8 mouse cellular contexts compared by ENCODE assay signal in the genomic region with DNA sequence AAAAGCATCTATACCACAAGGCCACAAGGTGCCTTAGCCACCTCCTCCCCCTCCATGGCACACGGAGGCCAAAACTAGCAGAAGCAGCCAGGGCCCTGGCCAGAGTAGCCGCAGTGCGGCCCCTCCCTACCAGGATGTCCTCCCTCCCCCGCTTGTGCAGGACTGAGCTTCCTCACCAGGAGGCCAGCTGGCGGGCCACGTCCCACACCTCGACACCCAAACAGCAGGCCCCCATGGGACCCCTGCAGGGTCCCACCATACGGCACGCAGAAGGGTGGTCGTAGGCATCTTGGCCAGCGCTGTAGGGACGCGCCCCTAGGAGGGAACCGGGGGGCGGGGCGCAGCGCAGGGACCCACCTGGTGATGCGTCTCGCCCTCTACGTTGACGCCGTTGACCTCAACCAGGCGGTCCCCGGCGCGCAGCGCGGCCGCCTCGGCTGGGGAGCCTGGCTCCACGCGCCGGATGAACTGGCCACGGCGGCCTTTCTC. TPM values are rescaled to one million over a fixed set of nuclear protein-coding genes. Genes with fewer than 3 reads are reported as not detected.
A peak's percentile ranks its signal among the peaks of the same experiment; 100 is the strongest.
DNase-seq lines count a peak whose midpoint lies in the region; ATAC-seq and TF ChIP-seq lines count a peak whose summit lies in the region.

No protein-coding gene starts in this region.

- intact Hi-C loops in heart, postnatal 25 days (cut with DNase I): loop anchor here (2.0 to 5.0 kb wide), 2 partner anchors 15 to 122 kb away; a partner anchor contains a TSS

- peak overlapping the region; percentile 83 for H3K9ac ChIP-seq in ES-Bruce4 (ENCODE audit: low read depth, poor library complexity, severe bottlenecking)
- H3K9ac ChIP-seq in limb, embryonic 12.5 days (replicated peaks): peak overlapping the region; percentile 90
- peak overlapping the region; percentile 88 for H3K9ac ChIP-seq in midbrain, embryonic 13.5 days (replicated peaks)

- no peak overlapping the region for H3K27ac ChIP-seq in ES-Bruce4 (ENCODE audit: insufficient read depth, low read length)
- H3K27ac ChIP-seq in embryonic facial prominence, embryonic 10.5 days (replicated peaks): peak overlapping the region; percentile 87
- H3K27ac ChIP-seq in limb, embryonic 12.5 days: peak overlapping the region; percentile 67
- H3K27ac ChIP-seq in midbrain, embryonic 13.5 days: peak overlapping the region; percentile 37; the same call in 1 of the 2 replicates

- no peaks in the 10 kb centered on the region for H3K9me3 ChIP-seq in ES-Bruce4 (replicated peaks; ENCODE audit: control insufficient read depth, insufficient read depth, low read length, poor library complexity, severe bottlenecking)
- H3K9me3 ChIP-seq in embryonic facial prominence, embryonic 10.5 days: no peaks in the 10 kb centered on the region
- no peaks in the 10 kb centered on the region for H3K9me3 ChIP-seq in limb, embryonic 12.5 days
- H3K9me3 ChIP-seq in midbrain, embryonic 13.5 days: no peaks in the 10 kb centered on the region

- no peak for TF ChIP-seq POLR2A in ES-Bruce4 (IDR thresholded peaks at IDR 0.05; ENCODE audit: insufficient read depth, low read length)

- no peak for TF ChIP-seq CTCF in ES-Bruce4 (IDR thresholded peaks at IDR 0.05; ENCODE audit: low read depth, low read length)

- H3K4me2 ChIP-seq in limb, embryonic 12.5 days: peak overlapping the region; percentile 78
- H3K4me2 ChIP-seq in midbrain, embryonic 13.5 days (replicated peaks): peak overlapping the region; percentile 94

- peak; percentile 34; the same call in 1 of the 2 replicates for ATAC-seq in limb, embryonic 12.5 days (ENCODE audit: insufficient number of reproducible peaks, insufficient read depth, low FRiP score, low TSS enrichment, low read depth)
- ATAC-seq in midbrain, embryonic 13.5 days: peak; percentile 43; the same call in 1 of the 2 replicates

- DNase-seq in embryo, embryonic 11 days: peak; percentile 62
- DNase-seq in embryo, embryonic 10.5 days (ENCODE audit: low spot score): no peak
- peak; percentile 59 for DNase-seq in embryonic facial prominence, embryonic 10.5 days (ENCODE audit: low spot score)
- DNase-seq in heart, postnatal 25 days (ENCODE audit: low spot score): peak; percentile 63
- no peak for DNase-seq in frontal cortex, postnatal 10 days (ENCODE audit: low spot score in 2 of 2)

- under 1% methylated on average over 35 of the region's 35 CpGs for WGBS in embryonic facial prominence, embryonic 10.5 days
- WGBS in limb, embryonic 12.5 days: under 1% methylated on average over 35 of the region's 35 CpGs
- under 1% methylated on average over 35 of the region's 35 CpGs for WGBS in midbrain, embryonic 13.5 days

- peaks cover 8% of the 10 kb centered on the region for H3K4me1 ChIP-seq in ES-Bruce4 (ENCODE audit: control insufficient read depth, insufficient read depth, low read length)
- peaks cover 46% of the 10 kb centered on the region for H3K4me1 ChIP-seq in embryonic facial prominence, embryonic 10.5 days
- H3K4me1 ChIP-seq in limb, embryonic 12.5 days (replicated peaks): peaks cover 39% of the 10 kb centered on the region
- peaks cover 13% of the 10 kb centered on the region for H3K4me1 ChIP-seq in midbrain, embryonic 13.5 days (replicated peaks)

- H3K4me3 ChIP-seq in ES-Bruce4 (ENCODE audit: low read depth, low read length): peak overlapping the region; percentile 68
- H3K4me3 ChIP-seq in embryonic facial prominence, embryonic 10.5 days: peak overlapping the region; percentile 88
- H3K4me3 ChIP-seq in limb, embryonic 12.5 days (replicated peaks): peak overlapping the region; percentile 86
- peak overlapping the region; percentile 63 for H3K4me3 ChIP-seq in midbrain, embryonic 13.5 days (replicated peaks)

- TF ChIP-seq EP300 in ES-Bruce4 (IDR thresholded peaks at IDR 0.05; ENCODE audit: insufficient read depth, low read depth, low read length): no peak

- no peaks in the 10 kb centered on the region for H3K27me3 ChIP-seq in ES-Bruce4 (ENCODE audit: control insufficient read depth, insufficient read depth, low read length, poor library complexity, severe bottlenecking)
- peaks cover 53% of the 10 kb centered on the region for H3K27me3 ChIP-seq in embryonic facial prominence, embryonic 10.5 days (replicated peaks; ENCODE audit: low read depth, poor library complexity, severe bottlenecking)
- H3K27me3 ChIP-seq in limb, embryonic 12.5 days: no peaks in the 10 kb centered on the region
- peaks cover 40% of the 10 kb centered on the region for H3K27me3 ChIP-seq in midbrain, embryonic 13.5 days

- H3K36me3 ChIP-seq in ES-Bruce4 (ENCODE audit: control insufficient read depth, insufficient read depth, low read length, poor library complexity, severe bottlenecking): no peaks in the 10 kb centered on the region
- H3K36me3 ChIP-seq in embryonic facial prominence, embryonic 10.5 days (replicated peaks): peaks cover 2% of the 10 kb centered on the region; the same call in 1 of the 2 replicates
- peaks cover 27% of the 10 kb centered on the region; the same call in 1 of the 2 replicates for H3K36me3 ChIP-seq in limb, embryonic 12.5 days
- H3K36me3 ChIP-seq in midbrain, embryonic 13.5 days: no peaks in the 10 kb centered on the region

RNA-seq across cellular contexts. Expression of a gene that starts 0.5 kb away (rescaled TPM):
- polyA plus RNA-seq in ES-Bruce4 (2011; ENCODE audit: insufficient read depth, insufficient read length, low read depth, missing spikeins): 10.3 and 13.5 TPM in 2 replicates
- 31.7 and 37.3 TPM in 2 replicates for polyA plus RNA-seq in embryonic facial prominence, embryonic 10.5 days (2016; fragmentation: Nextera tagmentation; extraction: Ambion mirVana)
- total RNA-seq in heart, postnatal 25 days (2021): 100 to 1,000 TPM in 1 of 2 experiments, 10 to 100 TPM in 1; 96.0 to 135 TPM
- polyA plus RNA-seq in limb, embryonic 12.5 days (2016; fragmentation: Nextera tagmentation; extraction: Ambion mirVana): 58.9 and 59.3 TPM in 2 replicates
- polyA plus RNA-seq in midbrain, embryonic 13.5 days (2015; fragmentation: Nextera tagmentation; extraction: Ambion mirVana): 21.3 and 23.5 TPM in 2 replicates

RNA-seq across cellular contexts. Expression of a gene that starts 8.6 kb away (rescaled TPM):
- polyA plus RNA-seq in ES-Bruce4 (2011; ENCODE audit: insufficient read depth, insufficient read length, low read depth, missing spikeins): 1.6 TPM in 1 of 2 replicates, not detected in the other
- polyA plus RNA-seq in embryonic facial prominence, embryonic 10.5 days (2016; fragmentation: Nextera tagmentation; extraction: Ambion mirVana): not detected in 2 replicates
- total RNA-seq in heart, postnatal 25 days (2021): not detected
- polyA plus RNA-seq in limb, embryonic 12.5 days (2016; fragmentation: Nextera tagmentation; extraction: Ambion mirVana): 0.49 and 1.3 TPM in 2 replicates
- not detected in 2 replicates for polyA plus RNA-seq in midbrain, embryonic 13.5 days (2015; fragmentation: Nextera tagmentation; extraction: Ambion mirVana)

RNA-seq across cellular contexts. Expression of a gene that starts 17.1 kb away (rescaled TPM):
- 21.5 and 27.2 TPM in 2 replicates for polyA plus RNA-seq in ES-Bruce4 (2011; ENCODE audit: insufficient read depth, insufficient read length, low read depth, missing spikeins)
- polyA plus RNA-seq in embryonic facial prominence, embryonic 10.5 days (2016; fragmentation: Nextera tagmentation; extraction: Ambion mirVana): 22.4 and 27.3 TPM in 2 replicates
- 1 to 10 TPM; 2.8 to 3.4 TPM for total RNA-seq in heart, postnatal 25 days (2021)
- 23.3 and 24.9 TPM in 2 replicates for polyA plus RNA-seq in limb, embryonic 12.5 days (2016; fragmentation: Nextera tagmentation; extraction: Ambion mirVana)
- 10.0 and 10.8 TPM in 2 replicates for polyA plus RNA-seq in midbrain, embryonic 13.5 days (2015; fragmentation: Nextera tagmentation; extraction: Ambion mirVana)

RNA-seq across cellular contexts. Expression of a gene that starts 17.2 kb away (rescaled TPM):
- polyA plus RNA-seq in ES-Bruce4 (2011; ENCODE audit: insufficient read depth, insufficient read length, low read depth, missing spikeins): 51.1 and 53.2 TPM in 2 replicates
- polyA plus RNA-seq in embryonic facial prominence, embryonic 10.5 days (2016; fragmentation: Nextera tagmentation; extraction: Ambion mirVana): 70.2 and 70.4 TPM in 2 replicates
- 100 to 1,000 TPM in 1 of 2 experiments, 10 to 100 TPM in 1; 93.9 to 101 TPM for total RNA-seq in heart, postnatal 25 days (2021)
- 68.6 and 77.7 TPM in 2 replicates for polyA plus RNA-seq in limb, embryonic 12.5 days (2016; fragmentation: Nextera tagmentation; extraction: Ambion mirVana)
- 73.1 and 74.1 TPM in 2 replicates for polyA plus RNA-seq in midbrain, embryonic 13.5 days (2015; fragmentation: Nextera tagmentation; extraction: Ambion mirVana)

RNA-seq across cellular contexts. Expression of a gene that starts 19.9 kb away (rescaled TPM):
- polyA plus RNA-seq in ES-Bruce4 (2011; ENCODE audit: insufficient read depth, insufficient read length, low read depth, missing spikeins): 39.0 and 42.1 TPM in 2 replicates
- 29.0 and 30.4 TPM in 2 replicates for polyA plus RNA-seq in embryonic facial prominence, embryonic 10.5 days (2016; fragmentation: Nextera tagmentation; extraction: Ambion mirVana)
- 10 to 100 TPM; 17.5 to 17.9 TPM for total RNA-seq in heart, postnatal 25 days (2021)
- 24.5 and 28.4 TPM in 2 replicates for polyA plus RNA-seq in limb, embryonic 12.5 days (2016; fragmentation: Nextera tagmentation; extraction: Ambion mirVana)
- 15.0 and 18.6 TPM in 2 replicates for polyA plus RNA-seq in midbrain, embryonic 13.5 days (2015; fragmentation: Nextera tagmentation; extraction: Ambion mirVana)

Comparison
In these comparisons a context has a peak if more than half of its experiments do, and no peak if none do; other contexts are left out.
1. DNase-seq: peak in embryo, embryonic 11 days (single experiment), embryonic facial prominence, embryonic 10.5 days (single experiment) and heart, postnatal 25 days (single experiment); none in embryo, embryonic 10.5 days (single experiment) and frontal cortex, postnatal 10 days (0 of 2).
2. Peak in every context shown above with its lines, with median percentiles within 50 percentile points of each other: H3K4me3 ChIP-seq and H3K9ac ChIP-seq.